Mouse (Mus musculus): Measurements from ENCODE around the gene Fasn.
A peak's percentile ranks its signal among the peaks of the same experiment; 100 is the strongest.
"Not testable (repeated sequence)": the region's sequence is repeated elsewhere in the genome, so short reads cannot be mapped to it uniquely, and the experiment has no call there.

Gene Fasn

GRCm38 (mm10) chr11:120823956-120824786 lies at the start of gene Fasn:
Gene Fasn, minus strand, starts transcription at chr11:120824547.
- peak; percentile 97 for DNase-seq (ENCODE audit: low read depth, low spot score)

DNA sequence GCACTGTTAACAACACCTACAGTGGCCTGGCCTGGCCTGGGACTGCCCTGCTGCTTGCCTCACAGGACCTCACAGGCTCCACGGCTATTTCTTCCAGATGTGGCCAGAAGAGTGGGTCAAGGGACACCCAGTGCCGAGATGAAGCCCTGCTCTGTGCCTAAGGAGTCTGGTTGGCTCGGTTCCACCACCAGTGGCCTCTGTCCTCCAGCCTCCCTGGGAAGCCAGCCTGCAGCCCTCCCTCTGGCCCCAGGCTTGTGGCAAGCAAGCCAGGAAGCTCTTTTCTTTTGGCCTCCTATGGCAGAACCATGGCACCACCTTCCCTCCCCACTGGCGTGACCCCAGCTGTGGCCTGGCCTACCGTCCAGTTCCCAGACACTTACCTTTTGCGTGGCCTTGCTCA lies 48.9 kb upstream of the Fasn start:
- DNase-seq (ENCODE audit: low read depth, low spot score) = no peak

DNA sequence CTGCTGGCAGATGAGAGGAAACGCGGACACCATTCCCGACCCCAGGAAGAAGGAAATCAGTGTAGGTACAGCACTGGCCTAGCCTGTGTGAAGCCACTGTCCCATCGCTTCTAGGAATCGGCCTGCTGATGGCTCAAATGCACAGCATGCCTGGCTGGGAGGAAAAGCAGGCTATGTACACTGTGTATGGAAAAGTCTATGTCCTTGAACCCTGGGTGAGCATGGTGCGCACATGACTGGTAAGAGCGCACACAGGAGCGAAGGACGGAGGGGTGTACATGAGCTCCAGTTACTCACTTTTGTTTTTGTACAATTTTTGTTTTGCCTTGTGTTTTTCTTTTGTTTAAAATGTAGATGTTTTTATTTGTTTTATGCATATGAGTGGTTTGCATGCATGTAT lies 47.2 kb upstream of the Fasn start:
- no peak for DNase-seq (ENCODE audit: low read depth, low spot score)

- no peak for DNase-seq (ENCODE audit: low read depth, low spot score)
Observed at GRCm38 (mm10) chr11:120865816-120866215, 41.5 kb upstream of the Fasn start.

GRCm38 (mm10) chr11:120862819-120863218 lies 38.5 kb upstream of the Fasn start:
- DNase-seq (ENCODE audit: low read depth, low spot score) = no peak

DNA sequence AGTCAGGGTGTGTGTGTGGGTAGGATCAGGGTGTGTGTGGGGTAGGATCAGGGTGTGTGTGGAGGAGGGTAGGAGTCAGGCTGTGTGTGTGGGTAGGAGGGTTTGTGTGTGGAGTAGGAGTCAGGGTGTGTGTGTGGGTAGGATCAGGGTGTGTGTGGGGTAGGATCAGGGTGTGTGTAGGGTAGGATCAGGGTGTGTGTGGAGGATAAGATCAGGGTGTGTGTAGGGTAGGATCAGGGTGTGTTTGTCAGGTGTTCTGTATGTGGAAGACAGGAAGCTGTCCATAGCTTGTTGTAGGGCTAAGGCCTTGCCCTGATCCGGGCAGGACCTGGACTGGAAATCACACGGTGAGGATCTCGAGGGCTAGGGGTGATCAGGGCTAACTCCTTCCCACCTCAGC lies 31.6 kb upstream of the Fasn start:
- DNase-seq (ENCODE audit: low read depth, low spot score) = not testable (repeated sequence)

- no peak for DNase-seq (ENCODE audit: low read depth, low spot score)
Observed at GRCm38 (mm10) chr11:120853788-120854187, 29.4 kb upstream of the Fasn start.

- DNase-seq (ENCODE audit: low read depth, low spot score) = no peak
Observed at GRCm38 (mm10) chr11:120853158-120853557, 28.8 kb upstream of the Fasn start.

DNA sequence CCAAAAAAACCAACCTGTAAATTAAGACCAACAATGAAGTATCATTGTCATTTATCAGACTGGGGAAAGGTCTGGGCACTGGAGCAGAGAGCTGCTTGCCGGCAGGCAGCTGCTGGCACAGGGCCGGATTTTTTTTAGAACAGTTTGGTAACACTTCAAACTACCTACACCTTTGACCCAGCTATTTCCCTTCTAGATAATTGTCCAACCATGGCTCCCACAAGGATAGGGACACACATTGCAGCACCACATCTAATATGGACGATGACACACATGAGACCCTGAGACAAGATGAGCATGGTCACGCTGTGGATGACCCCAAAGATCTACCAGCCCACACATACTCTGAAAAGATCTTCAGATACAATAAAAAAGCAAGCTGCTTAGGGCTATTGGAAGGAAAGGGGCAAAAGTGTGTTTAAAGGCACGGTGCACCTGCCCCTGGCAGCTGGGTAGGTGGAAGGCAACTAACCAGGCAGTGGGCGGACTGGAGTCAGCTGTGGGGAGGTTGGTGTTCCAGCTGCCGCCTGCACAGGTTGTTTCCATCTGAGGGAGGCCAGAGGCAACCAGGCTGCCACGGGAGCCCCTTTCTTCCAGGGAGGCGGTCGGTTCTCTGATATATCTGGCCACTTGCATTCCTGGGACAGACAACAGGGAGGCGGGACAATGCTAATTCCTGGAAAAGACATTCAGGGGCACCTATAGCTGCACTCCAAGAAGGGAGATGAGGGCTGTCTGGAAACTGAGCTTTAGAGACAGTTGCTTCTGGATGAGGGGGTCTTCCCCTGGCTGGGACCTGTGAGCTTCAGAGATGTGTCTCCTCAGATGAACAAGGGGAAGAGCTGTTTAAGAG lies 28.0 kb upstream of the Fasn start:
- DNase-seq (ENCODE audit: low read depth, low spot score) = no peak

DNA sequence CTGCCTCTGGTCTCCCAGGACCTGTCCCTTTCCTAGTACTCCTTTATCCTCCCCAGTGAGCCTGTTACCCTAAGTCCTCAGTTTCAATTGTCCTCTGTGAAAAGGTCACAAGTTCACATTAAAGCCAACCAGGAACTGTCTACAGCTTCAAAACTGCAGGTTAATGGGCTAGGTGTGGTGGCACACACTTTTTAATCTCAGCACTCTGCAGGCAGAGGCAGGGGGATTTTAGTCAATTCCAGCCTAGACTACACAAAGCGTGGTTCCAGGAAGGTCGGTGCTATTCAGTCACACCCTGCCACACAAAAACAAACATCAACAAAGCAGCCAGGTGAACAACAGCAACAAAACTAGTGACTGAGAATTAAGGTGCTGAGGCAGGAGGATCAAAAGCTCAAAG lies 27.2 kb upstream of the Fasn start:
- DNase-seq (ENCODE audit: low read depth, low spot score) = no peak

GRCm38 (mm10) chr11:120851132-120851531 lies 26.8 kb upstream of the Fasn start:
- no peak for DNase-seq (ENCODE audit: low read depth, low spot score)

- peak; percentile 31 for DNase-seq (ENCODE audit: low read depth, low spot score)
Observed at GRCm38 (mm10) chr11:120850331-120851030, 26.1 kb upstream of the Fasn start.

DNA sequence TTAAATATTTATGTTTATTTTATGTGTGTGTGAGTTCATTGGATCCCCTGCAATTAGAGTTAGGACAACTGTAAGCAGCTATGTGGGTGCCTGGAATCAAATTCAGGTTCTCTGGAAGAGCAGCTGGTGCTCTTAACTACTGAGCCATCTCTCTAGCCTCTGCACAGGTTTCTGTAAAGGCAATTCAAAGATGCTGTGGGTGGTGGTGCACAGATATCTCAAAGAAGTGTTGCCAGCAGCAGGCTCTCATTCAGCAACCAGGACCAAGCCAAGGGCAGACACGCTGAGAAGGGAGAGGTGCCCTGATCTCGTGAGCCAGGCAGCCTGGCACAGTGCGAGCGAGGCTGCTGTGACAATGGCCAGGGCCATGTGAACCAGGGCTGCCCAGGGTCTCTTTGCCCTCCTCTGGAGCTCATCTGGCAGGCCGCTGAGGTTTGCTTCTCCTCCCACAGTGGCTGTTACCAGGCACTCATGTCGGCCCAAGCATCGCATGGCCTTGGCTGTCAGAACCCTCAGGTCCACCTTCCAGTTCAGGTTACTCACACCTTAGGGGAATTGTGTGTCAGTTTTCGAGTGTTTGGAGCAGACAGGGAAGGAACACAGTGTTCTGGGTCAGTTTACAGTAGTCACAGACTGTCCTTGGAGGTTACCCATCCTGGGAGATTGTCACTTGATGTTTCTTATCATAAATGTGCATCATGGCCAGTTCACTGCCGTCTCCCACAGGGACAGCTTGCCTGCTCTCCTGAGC lies 22.6 kb upstream of the Fasn start:
- no peak for DNase-seq (ENCODE audit: low read depth, low spot score)

- no peak for DNase-seq (ENCODE audit: low read depth, low spot score)
Observed at GRCm38 (mm10) chr11:120844329-120844728, 20.0 kb upstream of the Fasn start.

GRCm38 (mm10) chr11:120833555-120834280 lies 9.4 kb upstream of the Fasn start:
- no peak for DNase-seq (ENCODE audit: low read depth, low spot score)

DNA sequence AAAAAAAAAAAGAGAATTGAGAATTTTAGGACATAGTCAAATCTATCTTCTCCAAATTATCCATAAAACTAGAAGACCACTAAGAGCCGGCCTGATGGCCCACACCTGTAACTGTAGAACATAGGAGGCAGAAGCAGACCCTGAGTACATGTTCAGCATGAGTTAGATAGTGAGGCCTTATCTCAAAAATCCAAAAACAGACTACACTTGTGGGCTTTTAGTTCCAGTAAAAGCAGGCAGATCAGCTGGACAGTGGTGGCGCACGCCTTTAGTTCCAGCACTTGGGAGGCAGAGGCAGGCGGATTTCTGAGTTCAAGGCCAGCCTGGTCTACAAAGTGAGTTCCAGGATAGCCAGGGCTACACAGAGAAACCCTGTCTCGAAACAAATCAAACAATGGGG lies 8.6 kb upstream of the Fasn start:
- DNase-seq (ENCODE audit: low read depth, low spot score) = not testable (repeated sequence)

DNA sequence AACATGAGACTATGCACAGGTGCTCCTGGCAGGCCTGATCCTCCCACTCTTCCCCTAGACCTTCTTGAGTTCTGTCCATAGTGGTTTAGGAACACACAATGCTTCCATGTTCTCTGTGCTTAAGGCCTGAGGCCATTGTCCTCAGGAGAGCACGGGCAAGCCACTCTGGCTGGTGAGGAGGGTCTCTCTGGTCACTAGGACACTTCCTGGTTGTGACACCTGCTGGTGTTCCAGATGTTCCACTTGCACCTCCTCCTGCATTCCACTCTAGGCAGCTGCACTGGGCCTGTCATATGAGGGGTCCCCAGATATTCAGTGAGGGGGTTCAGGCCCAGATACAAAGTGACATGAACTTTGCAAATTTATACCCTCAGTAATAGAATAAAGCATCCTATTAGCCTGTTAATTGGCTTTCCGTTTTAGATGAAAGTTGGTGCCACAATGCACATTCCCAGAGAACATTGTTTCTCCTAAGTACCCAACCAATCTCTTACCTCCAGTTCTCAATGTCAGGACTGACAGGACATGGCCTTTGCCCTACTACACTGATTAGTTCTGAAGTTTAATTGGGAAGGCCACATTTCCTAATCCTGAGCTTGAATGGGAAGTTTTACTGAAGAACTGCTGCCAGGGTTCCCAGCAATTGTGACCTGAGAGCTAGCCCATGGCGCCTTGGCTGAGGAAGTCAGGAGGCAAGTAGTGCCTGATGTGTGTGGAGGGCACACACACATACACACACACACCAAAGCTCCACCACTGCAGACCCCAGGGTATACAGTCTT lies 7.5 kb upstream of the Fasn start:
- DNase-seq (ENCODE audit: low read depth, low spot score) = no peak

DNA sequence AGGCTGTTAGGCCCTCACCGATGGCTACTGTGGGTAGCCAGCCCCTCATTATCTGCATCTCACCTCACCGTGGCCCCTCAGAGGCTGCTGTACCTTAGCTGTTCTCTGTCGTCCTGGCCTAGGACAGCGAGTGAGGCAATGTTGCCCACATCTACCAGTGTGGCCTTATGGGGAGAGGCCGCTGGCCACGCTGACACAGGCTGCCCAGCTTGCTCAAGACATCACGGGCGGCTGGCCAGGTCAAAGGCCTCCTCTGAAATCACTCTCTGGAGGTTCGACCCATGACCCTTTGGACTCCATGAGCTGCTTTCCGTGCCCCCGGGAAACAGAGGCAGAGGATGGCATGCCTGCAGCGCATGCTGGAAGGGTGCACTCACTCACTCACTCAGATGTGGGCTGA lies 6.3 kb upstream of the Fasn start:
- no peak for DNase-seq (ENCODE audit: low read depth, low spot score)

- no peak for DNase-seq (ENCODE audit: low read depth, low spot score)
Observed at GRCm38 (mm10) chr11:120829757-120830532, 5.6 kb upstream of the Fasn start.

Data from CD4-positive helper T cell, adult 2 months (primary cell).